Mouse (Mus musculus) limb, embryonic 11.5 days (tissue): Measurements from ENCODE around the gene Phlpp1. TPM values are rescaled to one million over a fixed set of nuclear protein-coding genes. Genes with fewer than 3 reads are reported as not detected.

Experiments
- ATAC-seq: fragments of 200-750 bp; cut with Nextera tagmentation; 2 replicates; pipeline ENCODE4 v1.8.0; 2017; ENCODE audit warnings: low read depth; ENCODE audit not compliant: insufficient number of reproducible peaks, low FRiP score, low TSS enrichment
- DNase-seq: peaks from one replicate; pipeline ENCODE4 v3.0.0-alpha.2; 2015; ENCODE audit warnings: low spot score
- H3K27ac ChIP-seq: fragments of 300-500 bp; sonication (generic); replicated peaks from 2 replicates; pipeline ENCODE4 v1.5.1; 2014; ENCODE audit warnings: low read depth, mild to moderate bottlenecking, low read length
- H3K27me3 ChIP-seq: fragments of 300-500 bp; sonication (generic); 2 replicates; pipeline ENCODE4 v1.6.1; 2014; ENCODE audit warnings: mild to moderate bottlenecking, low read length, mixed read lengths; ENCODE audit not compliant: control insufficient read depth, insufficient read depth
- H3K36me3 ChIP-seq: fragments of 300-500 bp; sonication (generic); 2 replicates; pipeline ENCODE4 v1.6.1; 2014; ENCODE audit warnings: mild to moderate bottlenecking, low read length, moderate library complexity, mixed read lengths; ENCODE audit not compliant: control insufficient read depth, insufficient read depth
- H3K4me1 ChIP-seq: fragments of 300-500 bp; sonication (generic); 2 replicates; pipeline ENCODE4 v1.6.1; 2014; ENCODE audit warnings: low read length, mixed read lengths; ENCODE audit not compliant: control insufficient read depth, insufficient read depth
- H3K4me2 ChIP-seq: fragments of 300-500 bp; sonication (generic); 2 replicates; pipeline ENCODE4 v1.6.1; 2014; ENCODE audit warnings: low read depth, mild to moderate bottlenecking, moderate library complexity; ENCODE audit not compliant: severe bottlenecking
- H3K4me3 ChIP-seq: fragments of 300-500 bp; sonication (generic); 2 replicates; pipeline ENCODE4 v1.5.1; 2014; ENCODE audit warnings: low read depth, low read length
- H3K9ac ChIP-seq: fragments of 300-500 bp; sonication (generic); 2 replicates; pipeline ENCODE4 v1.6.1; 2014; ENCODE audit warnings: mild to moderate bottlenecking, low read length
- H3K9me3 ChIP-seq: fragments of 300-500 bp; sonication (generic); 2 replicates; pipeline ENCODE4 v1.6.1; 2016; ENCODE audit warnings: low read length; ENCODE audit not compliant: control insufficient read depth
- WGBS: fragments of 180-500 bp; shearing (Covaris S2); extraction: QIAGEN DNeasy Blood & Tissue Kit; methylation state at CpG from one replicate; pipeline ENCODE4 v1.1.7; 2014; 5-methylcytosine and 5-hydroxymethylcytosine counted together
- polyA plus RNA-seq: library from polyadenylated mRNA; unstranded; fragments of >200 nt; fragmentation: Nextera tagmentation; extraction: Ambion mirVana; gene quantifications from 2 replicates; pipeline ENCODE4 v1.2.1, GENCODE M21; 2014

Gene Phlpp1
- polyA plus RNA-seq, 1 experiment from 2014 or later = 3.2 TPM

GRCm38 (mm10) chr1:106184780-106185460, 13.4 kb downstream of the Phlpp1 start:
- no peak overlapping the region for H3K4me2 ChIP-seq
- H3K27me3 ChIP-seq = no peaks in the 10 kb centered on the region
- WGBS = 54% methylated on average over 4 of the region's 4 CpGs
- DNase-seq = no peak
- H3K4me3 ChIP-seq = no peak overlapping the region
- ATAC-seq = no peak
- 0 out of 2 replicates have a peak, but pooled peaks cover 7% of the 10 kb centered on the region for H3K4me1 ChIP-seq
- H3K27ac ChIP-seq = no peak overlapping the region
- H3K9ac ChIP-seq = no peak overlapping the region
- H3K9me3 ChIP-seq = no peaks in the 10 kb centered on the region
- no peaks in the 10 kb centered on the region for H3K36me3 ChIP-seq

- no peak for DNase-seq
- H3K36me3 ChIP-seq = no peaks in the 10 kb centered on the region
- 0 out of 2 replicates have a peak, but pooled peaks cover 7% of the 10 kb centered on the region for H3K4me1 ChIP-seq
- H3K4me2 ChIP-seq = no peak overlapping the region
- H3K9ac ChIP-seq = no peak overlapping the region
- no peak for ATAC-seq
- WGBS = 44% methylated on average over 2 of the region's 2 CpGs
- 0 out of 2 replicates have a peak overlapping the region, but pooled peaks have one; percentile 14 for H3K27ac ChIP-seq
- H3K9me3 ChIP-seq = no peaks in the 10 kb centered on the region
- no peaks in the 10 kb centered on the region for H3K27me3 ChIP-seq
- H3K4me3 ChIP-seq = no peak overlapping the region
These were observed 13.9 kb downstream of the Phlpp1 start for GRCm38 (mm10) chr1:106185461-106185924.

GRCm38 (mm10) chr1:106186062-106186461, 14.5 kb downstream of the Phlpp1 start:
- H3K4me1 ChIP-seq = 0 out of 2 replicates have a peak, but pooled peaks cover 7% of the 10 kb centered on the region
- H3K27ac ChIP-seq = no peak overlapping the region
- no peaks in the 10 kb centered on the region for H3K27me3 ChIP-seq
- no peak overlapping the region for H3K9ac ChIP-seq
- ATAC-seq = no peak
- no peaks in the 10 kb centered on the region for H3K9me3 ChIP-seq
- 47% methylated on average over 2 of the region's 2 CpGs for WGBS
- no peaks in the 10 kb centered on the region for H3K36me3 ChIP-seq
- no peak overlapping the region for H3K4me3 ChIP-seq
- DNase-seq = no peak
- no peak overlapping the region for H3K4me2 ChIP-seq

GRCm38 (mm10) chr1:106187480-106187879, 15.9 kb downstream of the Phlpp1 start:
- no peaks in the 10 kb centered on the region for H3K9me3 ChIP-seq
- ATAC-seq = no peak

GRCm38 (mm10) chr1:106188756-106189155, 17.2 kb downstream of the Phlpp1 start:
- 91% methylated on average over 3 of the region's 3 CpGs for WGBS

More at GRCm38 (mm10) chr1:106187480-106187879, 15.9 kb downstream of the Phlpp1 start:
- H3K4me3 ChIP-seq = no peak overlapping the region
- H3K27ac ChIP-seq = no peak overlapping the region
- H3K4me1 ChIP-seq = 0 out of 2 replicates have a peak, but pooled peaks cover 3% of the 10 kb centered on the region
- no peak overlapping the region for H3K4me2 ChIP-seq
- H3K27me3 ChIP-seq = no peaks in the 10 kb centered on the region
- no peak for DNase-seq
- no peaks in the 10 kb centered on the region for H3K36me3 ChIP-seq
- H3K9ac ChIP-seq = no peak overlapping the region

GRCm38 (mm10) chr1:106189311-106189710, 17.8 kb downstream of the Phlpp1 start:
- Histone ChIP-seq H3K36me3 (no peaks in the 10 kb centered on the region), H3K4me3 (no peak overlapping the region), H3K4me2 (no peak overlapping the region), H3K4me1 (0 out of 2 replicates have a peak, but pooled peaks cover 5% of the 10 kb centered on the region), H3K9ac (no peak overlapping the region), H3K27me3 (no peaks in the 10 kb centered on the region), H3K27ac (no peak overlapping the region), H3K9me3 (no peaks in the 10 kb centered on the region)
- 93% methylated on average over 5 of the region's 5 CpGs for WGBS
- no peak for DNase-seq
- no peak for ATAC-seq

More at GRCm38 (mm10) chr1:106188756-106189155, 17.2 kb downstream of the Phlpp1 start:
- no peak overlapping the region for H3K4me3 ChIP-seq
- H3K27me3 ChIP-seq = no peaks in the 10 kb centered on the region
- H3K9ac ChIP-seq = no peak overlapping the region
- H3K4me1 ChIP-seq = 0 out of 2 replicates have a peak, but pooled peaks cover 5% of the 10 kb centered on the region
- H3K4me2 ChIP-seq = no peak overlapping the region
- no peaks in the 10 kb centered on the region for H3K9me3 ChIP-seq
- no peak for ATAC-seq
- no peaks in the 10 kb centered on the region for H3K36me3 ChIP-seq
- DNase-seq = no peak
- H3K27ac ChIP-seq = no peak overlapping the region

- 74% methylated on average over 3 of the region's 3 CpGs for WGBS
- DNase-seq = no peak
- ATAC-seq = no peak
These were observed 19.1 kb downstream of the Phlpp1 start for GRCm38 (mm10) chr1:106190695-106191094.

GRCm38 (mm10) chr1:106191885-106192284, 20.3 kb downstream of the Phlpp1 start:
- WGBS = 67% methylated on average over 8 of the region's 8 CpGs
- DNase-seq (no peak), ATAC-seq (no peak)
- 0 out of 2 replicates have a peak, but pooled peaks cover 2% of the 10 kb centered on the region for H3K4me1 ChIP-seq
- no peaks in the 10 kb centered on the region for H3K27me3 ChIP-seq
- no peak overlapping the region for H3K27ac ChIP-seq
- H3K9me3 ChIP-seq = no peaks in the 10 kb centered on the region
- no peaks in the 10 kb centered on the region for H3K36me3 ChIP-seq
- no peak overlapping the region for H3K4me3 ChIP-seq
- no peak overlapping the region for H3K4me2 ChIP-seq
- no peak overlapping the region for H3K9ac ChIP-seq

More at GRCm38 (mm10) chr1:106190695-106191094, 19.1 kb downstream of the Phlpp1 start:
- H3K36me3 ChIP-seq = no peaks in the 10 kb centered on the region
- H3K27me3 ChIP-seq = no peaks in the 10 kb centered on the region
- H3K4me2 ChIP-seq = no peak overlapping the region
- no peak overlapping the region for H3K27ac ChIP-seq
- H3K4me3 ChIP-seq = no peak overlapping the region
- no peak overlapping the region for H3K9ac ChIP-seq
- H3K4me1 ChIP-seq = 0 out of 2 replicates have a peak, but pooled peaks cover 2% of the 10 kb centered on the region
- H3K9me3 ChIP-seq = no peaks in the 10 kb centered on the region
